Mouse (Mus musculus) liver, embryonic 11.5 days (tissue): Measurements from ENCODE around the gene Prkce. TPM values are rescaled to one million over a fixed set of nuclear protein-coding genes. Genes with fewer than 3 reads are reported as not detected.

Source experiments
- ATAC-seq: fragments of 200-750 bp; cut with Nextera tagmentation; replicated peaks from 2 replicates; pipeline ENCODE4 v1.8.0; 2017; ENCODE audit warnings: moderate number of reproducible peaks, mild to moderate bottlenecking, moderate TSS enrichment, moderate library complexity; ENCODE audit not compliant: low FRiP score
- DNase-seq: peaks from one replicate; pipeline ENCODE4 v3.0.0-alpha.2; 2017; ENCODE audit warnings: low spot score
- H3K27ac ChIP-seq: fragments of 300-500 bp; sonication (generic); 2 replicates; pipeline ENCODE4 v1.5.1; 2014; ENCODE audit warnings: mild to moderate bottlenecking, low read depth, low read length, control low read depth
- H3K27me3 ChIP-seq: fragments of 300-500 bp; sonication (generic); replicated peaks from 2 replicates; pipeline ENCODE4 v1.6.1; 2014; ENCODE audit warnings: low read length, mixed read lengths; ENCODE audit not compliant: control insufficient read depth, insufficient read depth
- H3K36me3 ChIP-seq: fragments of 300-500 bp; sonication (generic); 2 replicates; pipeline ENCODE4 v1.6.1; 2014; ENCODE audit warnings: mild to moderate bottlenecking, low read length, moderate library complexity, mixed read lengths; ENCODE audit not compliant: control insufficient read depth, insufficient read depth
- H3K4me1 ChIP-seq: fragments of 300-500 bp; sonication (generic); replicated peaks from 2 replicates; pipeline ENCODE4 v1.6.1; 2014; ENCODE audit warnings: low read length, mixed read lengths; ENCODE audit not compliant: control insufficient read depth, insufficient read depth
- H3K4me2 ChIP-seq: fragments of 300-500 bp; sonication (generic); 2 replicates; pipeline ENCODE4 v1.6.1; 2014; ENCODE audit warnings: mild to moderate bottlenecking, control low read depth, moderate library complexity
- H3K4me3 ChIP-seq: fragments of 300-500 bp; sonication (generic); 2 replicates; pipeline ENCODE4 v1.5.1; 2014; ENCODE audit warnings: low read depth, low read length, control low read depth
- H3K9ac ChIP-seq: fragments of 300-500 bp; sonication (generic); 2 replicates; pipeline ENCODE4 v1.6.1; 2014; ENCODE audit warnings: low read depth, low read length, control low read depth
- H3K9me3 ChIP-seq: fragments of 300-500 bp; sonication (generic); 2 replicates; pipeline ENCODE4 v1.6.1; 2016; ENCODE audit warnings: low read length, inconsistent platforms, mixed read lengths; ENCODE audit not compliant: control insufficient read depth
- WGBS: fragments of 180-500 bp; shearing (Covaris S2); extraction: QIAGEN DNeasy Blood & Tissue Kit; methylation state at CpG from one replicate; pipeline ENCODE4 v1.1.7; 2014; 5-methylcytosine and 5-hydroxymethylcytosine counted together
- polyA plus RNA-seq: library from polyadenylated mRNA; unstranded; fragments of >200 nt; fragmentation: Nextera tagmentation; extraction: Ambion mirVana; gene quantifications from 2 replicates; pipeline ENCODE4 v1.2.1, GENCODE M21; 2014

The Prkce gene
- polyA plus RNA-seq, 1 experiment from 2014 or later: 4.0 TPM

DNA sequence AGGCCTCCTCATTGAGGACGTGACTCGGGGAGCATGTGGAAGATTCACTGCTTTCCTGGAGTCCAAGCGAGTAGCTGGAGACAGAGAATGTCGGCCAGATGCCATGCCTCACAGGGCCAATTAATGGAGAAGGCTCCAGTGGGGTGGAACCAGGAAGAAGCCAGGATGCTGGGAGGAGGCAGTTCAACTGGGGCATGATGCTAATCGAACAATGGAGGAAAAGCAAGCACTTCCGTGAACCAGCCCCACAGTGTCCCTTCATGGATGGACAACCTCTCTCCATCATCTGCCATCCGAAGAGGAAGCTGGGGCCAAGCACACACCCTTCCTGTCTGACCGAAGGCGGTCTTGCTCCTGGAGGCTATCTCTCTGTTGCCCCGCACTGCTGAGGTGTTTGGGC, 381.5 kb downstream of the Prkce start:
- no peaks in the 10 kb centered on the region for H3K4me1 ChIP-seq
- 83% methylated on average over 10 of the region's 10 CpGs for WGBS
- H3K4me2 ChIP-seq: no peak overlapping the region
- no peak overlapping the region for H3K27ac ChIP-seq
- ATAC-seq: no peak
- DNase-seq: no peak
- no peaks in the 10 kb centered on the region for H3K27me3 ChIP-seq
- no peak overlapping the region for H3K9ac ChIP-seq
- H3K9me3 ChIP-seq: no peaks in the 10 kb centered on the region
- H3K4me3 ChIP-seq: no peak overlapping the region
- no peaks in the 10 kb centered on the region for H3K36me3 ChIP-seq

DNA sequence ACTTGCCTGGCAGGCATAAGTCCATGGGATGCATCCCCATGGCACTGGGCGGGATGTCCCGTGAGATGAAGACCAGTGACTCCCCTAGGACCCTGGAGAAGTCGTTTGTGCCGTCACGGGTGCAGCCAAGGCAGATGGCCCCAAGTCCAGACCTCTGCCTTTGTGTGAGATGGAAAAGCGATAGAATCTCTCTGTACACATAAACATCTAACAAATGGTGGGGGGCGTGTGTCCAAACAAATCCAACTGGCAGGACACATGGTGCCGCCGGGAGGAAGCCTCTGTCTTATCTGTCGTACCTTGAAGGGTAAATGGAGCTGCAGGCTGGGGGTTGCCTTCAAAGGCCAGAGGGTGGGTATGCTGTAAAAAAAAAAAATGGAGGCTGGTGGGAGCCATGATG, 384.0 kb downstream of the Prkce start:
- no peak overlapping the region for H3K4me2 ChIP-seq
- H3K4me3 ChIP-seq: no peak overlapping the region
- no peak for DNase-seq
- no peaks in the 10 kb centered on the region for H3K36me3 ChIP-seq
- H3K27me3 ChIP-seq: no peaks in the 10 kb centered on the region
- WGBS: 83% methylated on average over 10 of the region's 10 CpGs
- H3K27ac ChIP-seq: no peak overlapping the region
- no peaks in the 10 kb centered on the region for H3K9me3 ChIP-seq
- no peak overlapping the region for H3K9ac ChIP-seq
- H3K4me1 ChIP-seq: no peaks in the 10 kb centered on the region
- ATAC-seq: no peak

DNA sequence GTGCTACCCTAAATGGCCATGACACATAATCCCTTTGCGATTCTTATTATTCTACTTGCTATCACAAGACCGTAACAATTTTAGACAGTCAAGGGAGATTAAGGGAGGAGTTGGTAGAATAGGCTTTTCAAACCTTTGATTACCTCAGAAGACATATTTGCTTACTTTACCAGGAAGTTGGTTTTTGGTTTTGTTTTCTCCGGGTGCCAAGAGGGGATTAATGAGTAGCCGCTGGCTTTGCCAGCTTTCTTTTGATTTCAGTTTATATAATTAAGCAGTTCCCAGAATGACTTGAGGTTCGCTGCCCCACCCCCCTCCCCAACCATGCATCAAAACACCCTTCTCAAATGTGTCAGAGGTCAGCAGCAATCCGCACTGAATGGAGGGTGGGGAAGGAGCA, 384.4 kb downstream of the Prkce start:
- Histone ChIP-seq H3K4me3 (no peak overlapping the region), H3K27me3 (no peaks in the 10 kb centered on the region), H3K27ac (no peak overlapping the region), H3K4me2 (no peak overlapping the region), H3K9ac (no peak overlapping the region), H3K36me3 (no peaks in the 10 kb centered on the region), H3K4me1 (no peaks in the 10 kb centered on the region), H3K9me3 (no peaks in the 10 kb centered on the region)
- no peak for DNase-seq
- ATAC-seq: no peak
- WGBS: 86% methylated on average over 6 of the region's 6 CpGs

DNA sequence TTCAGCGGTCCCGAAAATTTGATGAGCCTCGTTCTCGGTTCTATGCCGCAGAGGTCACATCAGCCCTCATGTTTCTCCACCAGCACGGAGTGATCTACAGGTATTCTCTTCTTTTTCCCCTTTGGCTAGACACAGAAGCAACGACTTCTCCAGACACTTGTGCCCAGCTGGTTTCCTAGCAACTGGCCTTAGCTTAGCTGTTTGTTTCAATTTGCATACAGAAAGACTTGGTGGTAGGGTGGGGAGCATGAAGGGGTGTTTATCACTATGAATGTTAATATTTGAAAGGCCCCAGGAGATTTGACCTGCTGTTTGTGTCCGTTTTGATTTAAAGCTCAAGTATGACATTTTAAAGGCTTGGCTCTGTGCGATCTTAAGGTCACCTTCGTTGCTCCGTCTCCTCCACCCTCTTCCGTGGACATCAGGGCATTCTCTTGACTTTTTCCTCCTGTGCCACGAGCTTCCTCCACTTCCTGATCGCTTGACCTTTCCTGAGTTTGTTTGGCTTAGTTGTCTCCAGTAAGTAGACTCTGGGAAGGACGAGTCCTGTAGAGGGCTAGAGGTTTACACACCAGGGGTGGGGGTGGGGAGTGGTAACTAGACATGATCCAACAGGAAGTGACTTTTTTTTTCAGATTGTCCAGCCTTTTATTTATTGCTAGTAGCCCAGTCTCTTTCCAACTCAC, 391.8 kb downstream of the Prkce start:
- Histone ChIP-seq H3K4me3 (no peak overlapping the region), H3K36me3 (no peaks in the 10 kb centered on the region), H3K4me2 (no peak overlapping the region), H3K4me1 (no peaks in the 10 kb centered on the region; the same call in 1 of the 2 replicates), H3K27ac (no peak overlapping the region), H3K27me3 (no peaks in the 10 kb centered on the region), H3K9ac (no peak overlapping the region), H3K9me3 (no peaks in the 10 kb centered on the region)
- ATAC-seq (no peak), DNase-seq (no peak)
- WGBS: 70% methylated on average over 15 of the region's 15 CpGs

DNA sequence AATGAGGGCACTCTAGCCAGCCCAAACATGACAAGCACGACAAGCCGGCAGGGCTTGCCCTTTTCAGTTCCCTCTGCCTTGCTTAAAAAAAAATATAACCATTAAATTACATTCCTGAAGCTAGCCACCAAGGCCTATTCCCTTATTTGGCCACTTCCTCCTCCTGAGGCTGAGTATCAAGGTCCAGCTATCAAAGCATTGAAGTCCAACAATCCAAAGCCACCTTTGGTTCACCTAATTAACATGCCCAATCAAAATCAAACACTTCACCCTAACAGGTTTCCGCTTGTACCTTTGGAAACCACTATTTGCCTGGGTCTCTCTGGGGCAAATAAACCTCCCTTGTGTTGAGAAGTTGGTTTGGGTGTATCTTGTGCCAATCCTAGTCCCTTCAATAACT, 392.9 kb downstream of the Prkce start:
- Histone ChIP-seq H3K4me1 (no peaks in the 10 kb centered on the region; the same call in 1 of the 2 replicates), H3K4me2 (no peak overlapping the region), H3K27ac (no peak overlapping the region), H3K9ac (no peak overlapping the region), H3K27me3 (no peaks in the 10 kb centered on the region), H3K36me3 (no peaks in the 10 kb centered on the region), H3K9me3 (no peaks in the 10 kb centered on the region), H3K4me3 (no peak overlapping the region)
- no peak for ATAC-seq
- 83% methylated on average over 3 of the region's 3 CpGs for WGBS
- DNase-seq: no peak

DNA sequence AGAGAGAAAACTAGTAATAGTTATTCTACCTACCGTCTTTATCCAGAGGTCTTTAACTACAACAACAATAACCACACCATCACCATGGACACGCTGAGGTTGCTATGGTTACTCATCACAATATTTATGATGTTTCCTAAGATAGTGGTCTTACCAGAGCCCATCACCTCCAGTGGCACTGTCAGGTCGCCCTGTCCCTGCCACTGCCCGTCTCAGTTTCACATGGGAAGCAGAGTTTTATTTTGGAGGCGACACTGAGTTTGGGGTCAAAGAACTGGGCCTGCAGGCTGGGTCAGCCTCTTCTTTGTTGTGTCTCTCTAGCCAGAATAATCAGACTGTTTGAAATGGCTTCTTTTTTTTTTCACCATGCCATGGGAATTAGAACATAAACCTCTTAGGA, 402.9 kb downstream of the Prkce start:
- no peak overlapping the region for H3K9ac ChIP-seq
- no peak overlapping the region for H3K4me3 ChIP-seq
- no peaks in the 10 kb centered on the region for H3K9me3 ChIP-seq
- DNase-seq (no peak), ATAC-seq (no peak)
- H3K27me3 ChIP-seq: no peaks in the 10 kb centered on the region
- no peaks in the 10 kb centered on the region for H3K36me3 ChIP-seq
- H3K4me2 ChIP-seq: no peak overlapping the region
- 77% methylated on average over 5 of the region's 5 CpGs for WGBS
- H3K4me1 ChIP-seq: no peaks in the 10 kb centered on the region
- H3K27ac ChIP-seq: no peak overlapping the region

DNA sequence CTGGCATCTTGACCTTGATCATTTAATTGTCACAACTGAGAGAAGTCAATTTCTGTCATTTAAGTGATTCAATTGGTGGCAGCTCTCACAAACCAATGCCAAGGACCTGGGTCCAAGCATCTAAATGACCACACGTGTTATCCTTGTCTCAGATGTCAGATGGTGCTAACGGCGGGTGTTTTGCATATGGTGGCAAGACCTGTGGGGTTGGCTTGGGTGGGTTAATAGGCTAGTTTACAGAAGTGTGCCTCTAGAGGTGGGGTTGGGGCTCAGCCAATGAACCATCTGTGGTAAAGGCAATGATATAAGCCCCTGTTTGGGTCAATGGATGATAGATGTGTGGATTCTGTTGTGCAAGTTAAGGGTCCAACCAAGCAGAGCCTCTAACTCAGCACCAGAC, 403.7 kb downstream of the Prkce start:
- Histone ChIP-seq H3K4me1 (no peaks in the 10 kb centered on the region), H3K4me3 (no peak overlapping the region), H3K9ac (no peak overlapping the region), H3K4me2 (no peak overlapping the region), H3K36me3 (no peaks in the 10 kb centered on the region), H3K27ac (no peak overlapping the region), H3K27me3 (no peaks in the 10 kb centered on the region), H3K9me3 (no peaks in the 10 kb centered on the region)
- whole genome bisulfite sequencing: 90% methylated on average over 3 of the region's 3 CpGs
- DNase-seq (no peak), ATAC-seq (no peak)

DNA sequence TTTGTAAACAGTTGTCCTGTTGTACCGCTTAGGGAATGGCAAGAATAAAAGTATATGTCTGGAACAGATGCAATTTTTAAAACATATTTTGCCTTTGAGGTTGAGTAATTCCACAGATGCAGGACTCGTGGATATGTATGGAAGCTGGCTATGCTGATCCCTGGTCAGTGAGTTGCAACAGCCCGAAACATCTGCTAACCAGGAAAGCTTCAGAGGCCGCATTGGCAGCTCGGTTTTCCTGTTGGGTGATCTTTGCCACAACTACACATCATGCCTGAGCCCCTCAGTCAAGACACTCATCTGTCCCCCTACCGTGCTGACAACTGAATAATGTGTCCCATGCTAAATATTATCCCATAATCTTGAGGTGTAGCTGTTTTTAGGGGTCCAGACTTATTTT, 404.6 kb downstream of the Prkce start:
- DNase-seq (no peak), ATAC-seq (no peak)
- Histone ChIP-seq H3K36me3 (no peaks in the 10 kb centered on the region), H3K9me3 (no peaks in the 10 kb centered on the region), H3K4me1 (no peaks in the 10 kb centered on the region), H3K9ac (no peak overlapping the region), H3K4me2 (no peak overlapping the region), H3K27ac (no peak overlapping the region), H3K4me3 (no peak overlapping the region), H3K27me3 (no peaks in the 10 kb centered on the region)
- WGBS: 70% methylated on average over 6 of the region's 6 CpGs

DNA sequence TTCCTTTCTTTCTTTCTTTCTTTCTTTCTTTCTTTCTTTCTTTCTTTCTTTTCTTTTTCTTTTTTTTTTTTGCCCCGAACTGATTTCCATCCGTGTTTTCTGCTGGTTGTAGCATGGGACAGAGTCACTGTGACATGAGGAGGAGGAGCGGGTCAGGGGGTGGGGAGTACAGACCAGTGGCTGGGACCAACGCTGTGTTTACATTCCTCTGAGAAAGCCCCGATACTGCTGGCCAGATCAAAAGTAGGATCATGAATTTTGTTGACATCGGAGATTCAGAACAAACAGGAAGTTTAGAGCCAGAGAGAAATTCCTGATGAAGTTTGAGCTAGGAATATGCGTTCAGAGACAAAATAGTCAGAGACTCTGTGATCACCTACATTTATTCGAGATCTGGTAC, 405.0 kb downstream of the Prkce start:
- Histone ChIP-seq H3K27ac (no peak overlapping the region), H3K4me2 (no peak overlapping the region), H3K9ac (no peak overlapping the region), H3K4me3 (no peak overlapping the region), H3K9me3 (no peaks in the 10 kb centered on the region), H3K4me1 (no peaks in the 10 kb centered on the region), H3K36me3 (no peaks in the 10 kb centered on the region), H3K27me3 (no peaks in the 10 kb centered on the region)
- DNase-seq (no peak), ATAC-seq (no peak)
- 57% methylated on average over 8 of the region's 8 CpGs for WGBS
